Mouse (Mus musculus) liver, postnatal 0 days (tissue): Measurements from ENCODE around the gene Fam71e2. TPM values are rescaled to one million over a fixed set of nuclear protein-coding genes. Genes with fewer than 3 reads are reported as not detected.
A peak's percentile ranks its signal among the peaks of the same experiment; 100 is the strongest.
"Not testable (repeated sequence)": the region's sequence is repeated elsewhere in the genome, so short reads cannot be mapped to it uniquely, and the experiment has no call there.

Experiments used
- ATAC-seq: fragments of 200-750 bp; cut with Nextera tagmentation; 2 replicates; pipeline ENCODE4 v1.8.0; 2017; ENCODE audit warnings: mild to moderate bottlenecking, moderate library complexity
- DNase-seq: peaks from one replicate; pipeline ENCODE4 v3.0.0-alpha.2; 2016
- H3K27ac ChIP-seq: fragments of 300-500 bp; sonication (generic); 2 replicates; pipeline ENCODE4 v1.5.1; 2014; ENCODE audit warnings: antibody characterized with exemption, moderate library complexity, mild to moderate bottlenecking, low read depth
- H3K27me3 ChIP-seq: fragments of 300-500 bp; sonication (generic); 2 replicates; pipeline ENCODE4 v1.6.1; 2014; ENCODE audit warnings: low read length, control low read depth, mixed read lengths; ENCODE audit not compliant: insufficient read depth
- H3K36me3 ChIP-seq: fragments of 300-500 bp; sonication (generic); replicated peaks from 2 replicates; pipeline ENCODE4 v1.6.1; 2014; ENCODE audit warnings: mild to moderate bottlenecking, control low read depth, low read length, moderate library complexity, mixed read lengths; ENCODE audit not compliant: insufficient read depth
- H3K4me1 ChIP-seq: fragments of 300-500 bp; sonication (generic); 2 replicates; pipeline ENCODE4 v1.6.1; 2014; ENCODE audit warnings: antibody characterized with exemption, mild to moderate bottlenecking, control low read depth; ENCODE audit not compliant: insufficient read depth
- H3K4me2 ChIP-seq: fragments of 300-500 bp; sonication (generic); 2 replicates; pipeline ENCODE4 v1.6.1; 2014; ENCODE audit warnings: low read depth, mild to moderate bottlenecking, low read length, moderate library complexity, mixed read lengths
- H3K4me3 ChIP-seq: fragments of 300-500 bp; sonication (generic); 2 replicates; pipeline ENCODE4 v1.5.1; 2014; ENCODE audit warnings: low read depth, low read length
- H3K9ac ChIP-seq: fragments of 300-500 bp; sonication (generic); replicated peaks from 2 replicates; pipeline ENCODE4 v1.6.1; 2014; ENCODE audit warnings: mild to moderate bottlenecking, moderate library complexity
- H3K9me3 ChIP-seq: fragments of 300-500 bp; sonication (generic); 2 replicates; pipeline ENCODE4 v1.6.1; 2016; ENCODE audit warnings: mild to moderate bottlenecking, control low read depth, low read length, mixed read lengths
- CTCF ChIP-seq: sonication (generic); IDR thresholded peaks from 2 replicates; pipeline ENCODE4 v1.5.1; 2016; ENCODE audit warnings: antibody characterized with exemption, low read depth
- EP300 ChIP-seq: IDR thresholded peaks from 2 replicates; pipeline ENCODE4 v1.6.1; 2016; ENCODE audit warnings: antibody characterized with exemption, low read depth, mild to moderate bottlenecking
- WGBS: fragments of 180-500 bp; shearing (Covaris S2); extraction: QIAGEN DNeasy Blood & Tissue Kit; methylation state at CpG from one replicate; pipeline ENCODE4 v1.1.7; 2014; ENCODE audit not compliant: insufficient replicate concordance; 5-methylcytosine and 5-hydroxymethylcytosine counted together
- polyA plus RNA-seq: library from polyadenylated mRNA; unstranded; fragments of >200 nt; fragmentation: Nextera tagmentation; extraction: Ambion mirVana; gene quantifications from 2 replicates; pipeline ENCODE4 v1.2.1, GENCODE M21; 2015

The Fam71e2 gene
- polyA plus RNA-seq = not detected in 2 replicates

DNA sequence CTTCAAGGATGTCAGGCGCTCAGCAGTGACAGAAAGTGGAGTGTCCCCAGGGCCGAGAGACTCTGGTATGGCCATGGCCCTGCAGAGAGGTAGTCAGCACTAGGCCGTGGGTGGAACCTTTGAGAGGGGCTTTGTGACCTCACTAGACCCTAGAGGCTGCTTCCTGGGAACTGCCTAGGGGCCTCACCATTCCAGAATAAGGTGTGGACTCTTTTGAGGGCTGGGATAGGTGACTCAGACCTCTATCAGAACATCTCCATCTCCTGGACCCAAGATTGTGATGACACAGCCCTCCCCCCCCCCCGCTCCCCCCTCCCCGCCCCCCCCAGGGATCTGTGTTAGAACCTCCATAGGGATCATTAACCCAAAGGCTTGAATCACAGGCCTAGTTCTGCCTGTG, at the start of gene Fam71e2:
Gene Fam71e2 (minus strand): TSS at position 101 of the 400 bp plus-strand sequence.
- ATAC-seq (no peak), DNase-seq (no peak)
- Histone ChIP-seq H3K27ac (no peak within 1 kb of the TSS), H3K4me2 (no peak within 1 kb of the TSS), H3K4me1 (no peaks in the 10 kb centered on the region), H3K27me3 (peaks cover 19% of the 10 kb centered on the region), H3K36me3 (no peaks in the 10 kb centered on the region), H3K9ac (no peak within 1 kb of the TSS), H3K4me3 (no peak within 1 kb of the TSS), H3K9me3 (no peaks in the 10 kb centered on the region)
- no peak for TF ChIP-seq CTCF
- no peak for TF ChIP-seq EP300
- 63% methylated on average over 3 of the region's 5 CpGs for WGBS

DNA sequence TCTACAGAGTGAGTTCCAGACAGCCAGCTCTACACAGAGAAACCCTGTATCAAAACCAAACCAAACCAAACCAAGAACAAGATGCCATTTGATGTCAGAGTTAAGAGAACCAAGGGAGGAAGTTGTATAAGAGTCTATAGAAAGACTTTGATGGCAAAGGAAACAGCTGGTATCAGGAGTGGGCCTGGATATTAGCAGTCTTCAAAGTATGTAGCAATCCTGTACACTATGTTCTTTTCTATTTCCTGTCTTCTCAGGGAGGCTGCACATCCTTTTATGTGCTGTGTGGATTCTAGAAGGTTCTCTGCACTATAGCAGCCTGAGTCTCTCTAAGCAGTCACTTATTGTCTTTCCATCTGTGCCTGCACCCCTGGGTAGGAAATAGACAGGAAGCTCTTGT, 45.5 kb upstream of the Fam71e2 start:
- TF ChIP-seq EP300 (peak; percentile 60; the same call in 1 of the 2 replicates), CTCF (no peak)
- no peak overlapping the region for H3K4me2 ChIP-seq
- DNase-seq = no peak
- ATAC-seq = no peak
- no peak overlapping the region for H3K27ac ChIP-seq
- H3K27me3 ChIP-seq = no peaks in the 10 kb centered on the region
- no peaks in the 10 kb centered on the region for H3K36me3 ChIP-seq
- H3K4me3 ChIP-seq = no peak overlapping the region
- H3K4me1 ChIP-seq = peaks cover 6% of the 10 kb centered on the region; the same call in 1 of the 2 replicates
- H3K9me3 ChIP-seq = no peaks in the 10 kb centered on the region
- no peak overlapping the region for H3K9ac ChIP-seq

DNA sequence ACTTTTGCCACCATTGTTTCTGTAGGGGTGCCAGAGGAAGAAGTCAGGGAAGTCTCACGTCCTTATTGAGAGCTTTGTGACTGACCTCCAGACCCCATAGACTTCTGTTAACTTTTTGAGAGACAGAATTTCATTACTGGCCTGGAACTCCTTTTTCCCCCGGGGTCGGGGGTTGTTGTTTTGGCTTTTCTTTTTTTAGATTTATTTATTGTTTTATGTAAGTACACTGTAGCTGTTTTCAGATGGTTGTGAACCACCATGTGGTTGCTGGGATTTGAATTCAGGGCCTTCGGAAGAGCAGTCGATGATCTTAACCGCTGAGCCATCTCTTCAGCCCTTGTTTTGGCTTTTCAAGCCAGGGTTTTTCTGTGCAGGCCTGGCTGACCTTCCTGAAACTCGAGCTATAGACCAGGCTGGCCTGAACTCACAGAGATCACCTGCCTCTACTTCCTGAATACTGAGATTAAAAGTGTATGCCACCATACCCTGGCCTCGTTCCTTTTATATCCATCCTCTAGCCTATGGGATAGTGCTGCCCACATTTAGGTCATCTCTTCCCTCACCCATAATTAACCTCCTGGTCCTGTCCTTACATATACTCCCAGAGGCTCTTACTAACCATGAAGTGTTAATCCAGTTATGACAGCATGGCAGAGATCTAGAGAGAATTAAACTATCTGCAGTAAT, 42.1 kb upstream of the Fam71e2 start:
- Histone ChIP-seq H3K4me1 (peaks cover 24% of the 10 kb centered on the region), H3K9ac (peak overlapping the region; percentile 49), H3K9me3 (no peaks in the 10 kb centered on the region), H3K4me2 (peak overlapping the region; percentile 70), H3K36me3 (peaks cover 28% of the 10 kb centered on the region), H3K27me3 (no peaks in the 10 kb centered on the region), H3K4me3 (peak overlapping the region; percentile 97), H3K27ac (peak overlapping the region; percentile 98)
- ATAC-seq (no peak), DNase-seq (no peak)
- 15% methylated on average over 8 of the region's 8 CpGs for WGBS
- TF ChIP-seq EP300 (no peak), CTCF (no peak)

DNA sequence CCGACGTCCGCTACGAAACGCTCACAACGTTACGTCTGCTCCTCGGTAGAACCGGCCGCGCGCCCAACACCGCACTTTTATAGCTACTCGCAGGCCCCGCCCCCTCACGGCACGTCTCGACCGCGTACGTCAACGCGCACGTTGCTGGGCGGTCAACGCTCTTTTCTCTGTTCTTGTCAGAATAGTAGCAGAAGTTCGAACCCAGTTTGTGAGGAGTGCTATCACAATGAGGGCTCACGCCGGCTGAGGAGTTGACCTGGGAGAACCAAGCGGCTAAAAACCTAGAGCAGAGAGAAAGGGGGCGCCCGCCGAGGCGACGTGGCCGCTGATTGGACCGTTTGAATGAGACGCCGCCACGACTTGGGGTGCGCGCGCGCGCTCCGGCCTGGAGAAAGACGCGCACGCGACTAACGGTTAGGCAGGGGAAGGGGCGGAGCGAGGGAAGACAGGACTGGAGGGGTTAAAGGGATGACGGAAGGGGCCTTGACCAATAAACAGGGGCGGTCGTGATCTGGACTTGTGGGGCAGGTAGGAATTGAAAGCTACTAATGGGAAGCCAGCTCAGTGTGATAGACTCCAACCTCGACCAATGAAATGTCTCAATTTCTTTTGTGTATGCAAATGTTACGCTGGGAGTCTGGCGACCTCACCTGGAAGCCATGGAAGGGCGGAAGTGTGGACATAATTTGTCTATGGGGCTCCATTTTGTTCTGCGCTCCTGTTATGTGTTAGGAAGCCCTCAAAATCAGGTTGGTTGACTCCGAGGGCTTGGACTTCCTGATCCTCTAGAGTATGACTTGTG, 41.4 kb upstream of the Fam71e2 start, which contains the start of gene Ube2s:
Gene Ube2s (minus strand): TSS at position 288 of the 802 bp plus-strand sequence.
- WGBS = 2% methylated on average over 59 of the region's 62 CpGs
- peak; percentile 57 for TF ChIP-seq CTCF
- peak; percentile 60 for TF ChIP-seq EP300
- no peaks in the 10 kb centered on the region for H3K27me3 ChIP-seq

DNA sequence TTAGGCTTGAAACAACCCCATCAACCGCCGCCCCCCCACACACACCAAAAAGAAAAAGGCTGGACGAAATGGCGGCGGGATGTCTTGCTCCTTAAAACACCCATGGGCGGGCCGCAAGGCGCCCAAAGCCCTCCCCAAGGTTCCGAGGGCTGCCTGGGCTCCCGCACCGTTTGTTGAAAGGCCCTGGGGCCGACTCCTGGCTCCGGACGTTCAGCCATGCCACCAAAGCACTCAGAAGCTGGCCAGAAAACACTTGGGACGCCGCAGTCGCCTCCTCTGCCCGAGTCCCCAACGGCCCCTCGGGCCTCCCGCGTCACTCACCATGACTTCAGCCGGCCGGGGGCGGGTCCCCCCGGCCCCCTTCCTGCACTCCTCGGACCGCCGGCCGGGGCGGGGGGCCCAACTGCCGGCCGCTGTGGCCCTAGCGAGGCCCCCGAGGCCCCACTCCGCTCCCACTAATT, 40.8 kb upstream of the Fam71e2 start:
- DNase-seq (peak; percentile 60), ATAC-seq (peak; percentile 3)
- Histone ChIP-seq H3K27ac (peak overlapping the region; percentile 98), H3K4me1 (peaks cover 32% of the 10 kb centered on the region), H3K4me2 (peak overlapping the region; percentile 70), H3K4me3 (peak overlapping the region; percentile 97), H3K9ac (peak overlapping the region; percentile 99), H3K36me3 (peaks cover 39% of the 10 kb centered on the region), H3K9me3 (no peaks in the 10 kb centered on the region), H3K27me3 (no peaks in the 10 kb centered on the region)
- WGBS = 1% methylated on average over 24 of the region's 36 CpGs
- TF ChIP-seq CTCF (no peak), EP300 (no peak)

More for the DNA sequence above, 41.4 kb upstream of the Fam71e2 start, which contains the start of gene Ube2s:
- DNase-seq = peak; percentile 99
- Histone ChIP-seq H3K9ac (peak within 1 kb of the TSS; percentile 99), H3K27ac (peak within 1 kb of the TSS; percentile 98), H3K4me2 (peak within 1 kb of the TSS; percentile 70), H3K9me3 (no peaks in the 10 kb centered on the region), H3K4me3 (peak within 1 kb of the TSS; percentile 97), H3K4me1 (peaks cover 26% of the 10 kb centered on the region), H3K36me3 (peaks cover 32% of the 10 kb centered on the region)
- peak; percentile 97 for ATAC-seq

DNA sequence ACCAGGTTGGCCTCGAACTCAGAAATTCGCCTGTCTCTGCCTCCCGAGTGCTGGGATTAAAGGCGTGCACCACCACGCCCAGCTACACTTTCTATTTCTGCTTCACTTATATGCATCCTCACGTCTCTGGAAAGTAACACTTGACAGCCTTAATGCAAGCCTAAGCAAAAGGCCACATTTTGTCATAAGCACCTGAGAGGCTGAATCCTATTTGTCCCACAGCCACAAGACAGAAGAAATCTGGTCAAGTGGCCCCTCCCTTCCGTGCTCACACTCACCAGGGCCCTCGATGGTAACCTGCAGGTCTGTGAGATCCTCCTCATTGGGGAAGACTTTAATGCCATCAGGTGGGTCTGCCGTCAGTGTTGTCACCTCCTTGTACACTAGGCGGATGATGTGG, 40.0 kb upstream of the Fam71e2 start:
- Histone ChIP-seq H3K9ac (peak overlapping the region; percentile 99), H3K4me2 (peak overlapping the region; percentile 70), H3K4me1 (peaks cover 33% of the 10 kb centered on the region), H3K36me3 (peaks cover 46% of the 10 kb centered on the region), H3K4me3 (peak overlapping the region; percentile 97)
- not testable (repeated sequence) for DNase-seq, ATAC-seq, H3K27me3 ChIP-seq, H3K27ac ChIP-seq, H3K9me3 ChIP-seq
- WGBS = 21% methylated on average over 10 of the region's 10 CpGs
